Mouse (Mus musculus): ENCODE data around the gene Cacna2d1.

The Cacna2d1 gene

DNA sequence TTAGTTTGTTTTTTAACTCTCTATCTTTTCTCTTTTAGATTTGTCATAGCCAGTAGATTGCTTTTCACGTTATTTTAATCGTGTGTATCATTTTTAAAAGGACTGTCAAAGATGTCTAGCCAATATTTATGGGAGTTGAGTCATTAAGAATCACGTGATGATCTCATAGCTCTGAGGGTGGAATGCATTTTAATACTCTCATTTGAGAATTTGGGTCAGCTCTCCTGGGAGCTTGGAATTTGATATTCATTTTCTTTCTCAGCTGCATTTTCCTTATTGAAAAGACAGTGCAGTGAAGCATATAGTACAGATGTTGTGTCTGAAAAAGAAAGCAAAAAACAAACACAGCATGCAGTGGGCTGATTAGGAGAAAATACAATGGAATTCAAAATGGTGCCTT lies 129.5 kb downstream of the Cacna2d1 start:
- DNase-seq: no peak

DNA sequence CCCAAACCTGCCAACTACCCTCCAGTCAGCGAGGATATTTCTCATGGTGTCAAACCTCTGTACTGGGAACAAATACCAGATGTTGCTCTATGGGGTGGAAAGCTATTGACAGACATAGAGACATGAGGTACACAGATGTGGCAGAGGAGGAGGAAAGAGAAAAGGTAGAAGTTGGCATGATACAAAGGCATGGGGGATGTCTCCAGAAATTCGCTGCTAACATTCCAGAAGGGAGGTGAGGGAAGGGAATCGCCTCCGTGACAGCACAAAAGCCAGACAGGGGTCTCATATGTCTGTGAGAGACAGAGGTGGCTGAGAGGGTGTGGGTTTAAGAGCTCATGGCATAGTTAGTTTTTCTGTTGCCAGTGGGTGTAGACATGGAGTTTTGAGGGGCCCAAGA lies 131.3 kb downstream of the Cacna2d1 start:
- DNase-seq: no peak

DNA sequence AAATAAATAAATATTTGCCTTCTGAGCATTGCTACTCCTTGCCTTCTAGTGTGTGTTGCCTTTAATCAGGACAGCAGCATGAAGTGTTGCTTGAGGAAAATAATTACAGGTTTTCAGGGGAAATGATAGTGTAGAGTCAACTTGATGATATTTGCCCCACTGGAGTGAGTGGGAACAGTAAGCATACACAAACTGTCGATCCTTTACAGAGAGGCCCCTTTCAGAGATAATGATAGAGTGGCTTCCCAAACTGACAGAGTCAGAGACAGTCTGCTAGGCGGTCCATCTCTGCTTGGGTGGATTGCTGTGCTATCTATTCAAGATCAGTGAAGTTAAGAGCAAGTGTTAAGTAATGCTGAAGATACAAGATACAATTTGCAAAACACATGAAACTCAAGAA lies 147.8 kb downstream of the Cacna2d1 start:
- DNase-seq: no peak

DNA sequence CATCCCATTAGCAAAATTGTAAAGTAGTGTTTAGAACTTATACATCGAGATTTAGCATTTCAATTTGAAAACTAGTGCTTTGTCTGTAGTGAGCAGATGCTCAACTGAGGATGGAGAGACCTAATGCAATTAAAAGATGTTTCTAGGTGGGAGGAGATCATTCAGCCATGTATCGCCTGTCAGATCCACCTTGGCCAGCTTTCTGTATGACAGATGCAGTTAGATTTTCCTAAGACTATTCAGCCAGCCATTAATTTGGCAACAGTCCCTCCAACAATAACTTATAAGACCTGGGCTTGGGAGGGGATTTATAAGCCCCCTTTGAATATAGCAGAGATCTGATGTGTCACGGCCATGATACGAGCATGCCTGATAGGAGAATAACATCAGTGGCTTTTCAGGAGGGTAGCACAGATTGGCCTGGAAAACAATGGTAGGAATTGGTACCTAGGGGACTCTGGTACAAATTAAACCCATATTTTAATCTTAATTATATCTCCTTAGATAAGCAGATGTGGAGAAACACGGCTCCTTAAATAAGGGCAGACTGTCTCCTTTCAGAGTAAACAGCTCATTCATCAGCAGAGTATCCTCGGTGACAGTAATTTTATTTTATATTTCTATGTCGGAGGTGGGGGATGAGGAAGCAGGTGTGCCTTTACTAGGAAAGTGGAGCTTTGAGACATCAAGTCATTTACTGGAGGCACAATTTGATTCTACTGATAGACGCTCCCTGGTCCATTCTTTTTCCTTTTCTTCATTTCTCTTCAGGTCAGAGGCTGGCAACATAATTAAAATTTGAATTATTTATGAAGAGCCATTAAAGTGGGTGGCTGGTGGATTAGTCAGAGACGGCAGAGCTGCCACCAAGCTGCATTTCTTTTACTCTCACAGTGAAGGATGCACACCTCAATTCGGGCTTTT lies 152.8 kb downstream of the Cacna2d1 start:
- no peak for DNase-seq

DNA sequence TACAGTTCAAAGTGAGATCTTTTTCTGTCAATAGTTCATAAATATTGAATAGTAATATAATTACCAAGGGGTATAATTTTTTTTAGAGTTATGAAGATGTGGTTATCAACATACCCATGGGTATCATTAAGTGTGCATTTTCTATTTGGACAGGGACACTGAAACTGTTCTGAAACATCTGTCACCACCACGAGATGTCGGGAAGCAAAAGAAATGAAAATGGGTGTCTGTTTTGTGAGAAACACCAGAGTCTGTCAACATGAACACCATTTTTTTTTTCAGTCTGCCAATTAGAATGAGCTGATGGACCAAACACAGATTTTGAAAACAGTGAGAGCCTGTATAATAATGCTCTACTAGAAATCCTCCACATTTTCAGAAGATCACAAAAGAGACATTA lies 153.5 kb downstream of the Cacna2d1 start:
- DNase-seq: no peak

DNA sequence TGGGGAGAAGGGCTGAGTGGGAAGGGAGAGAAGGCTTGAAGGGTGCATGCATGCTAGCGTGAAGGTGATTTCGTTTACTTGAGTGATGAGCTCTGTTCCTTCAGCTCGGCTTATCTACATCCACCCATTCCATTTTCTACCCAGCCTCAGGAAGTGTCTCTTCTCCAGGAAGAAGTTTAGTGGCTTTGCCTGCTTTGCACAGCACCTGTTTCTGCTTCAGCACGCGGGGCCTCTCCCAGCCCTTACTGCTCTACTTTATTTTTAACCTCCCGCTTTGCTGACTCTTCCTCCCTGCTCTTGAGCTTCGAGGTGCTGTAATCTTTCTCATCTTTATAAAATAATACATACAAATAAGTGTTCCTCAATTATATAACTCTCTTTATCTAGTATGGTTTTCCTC lies 158.0 kb downstream of the Cacna2d1 start:
- no peak for DNase-seq

DNA sequence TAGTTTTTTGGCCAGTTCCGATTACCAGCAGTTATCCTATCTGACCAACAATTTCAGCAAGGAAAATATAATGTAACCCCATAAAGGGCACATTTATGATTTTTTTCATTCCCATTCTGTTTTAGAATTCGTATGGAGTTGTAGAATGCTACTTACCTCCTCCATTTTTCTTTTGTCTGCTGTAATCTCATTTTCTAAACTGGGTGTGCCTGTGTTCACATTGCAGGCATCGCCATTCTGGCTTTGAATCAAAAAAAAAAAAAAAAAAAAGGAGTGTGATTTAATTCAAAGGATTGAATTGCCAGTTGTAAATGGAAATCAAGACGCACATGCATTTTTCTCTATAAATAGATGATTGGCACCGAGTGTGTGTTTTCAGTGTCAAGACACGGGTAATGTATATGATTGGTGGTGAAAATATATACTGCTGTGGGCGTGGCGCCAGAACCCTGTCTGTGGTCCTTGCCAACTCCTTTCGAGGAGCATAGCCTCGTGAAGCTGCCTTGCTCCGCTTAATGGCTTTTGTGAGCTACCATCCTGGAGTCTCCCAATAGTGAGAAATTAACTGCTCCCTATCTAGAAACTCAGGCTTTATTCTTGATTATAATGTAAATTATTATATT lies 158.7 kb downstream of the Cacna2d1 start:
- DNase-seq: no peak

DNA sequence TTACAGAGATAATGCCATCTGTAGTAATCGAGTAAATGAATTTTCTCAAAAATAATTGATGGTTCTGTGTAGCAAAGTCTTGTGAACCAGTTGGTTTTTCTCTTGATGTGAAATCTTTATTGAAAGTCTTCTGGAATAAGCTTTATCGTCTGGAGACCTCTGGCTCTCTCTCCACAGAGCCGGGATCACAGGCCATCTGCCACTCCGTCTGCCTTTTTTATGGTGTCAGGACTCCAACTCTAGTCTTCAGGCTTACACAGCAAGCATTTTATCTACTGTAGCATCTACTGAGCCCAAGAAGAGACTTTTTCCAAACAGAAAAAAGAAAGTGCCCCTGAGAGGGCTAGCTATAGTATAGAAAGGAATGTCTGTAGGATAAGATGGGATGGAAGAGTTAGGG lies 160.9 kb downstream of the Cacna2d1 start:
- DNase-seq: no peak

DNA sequence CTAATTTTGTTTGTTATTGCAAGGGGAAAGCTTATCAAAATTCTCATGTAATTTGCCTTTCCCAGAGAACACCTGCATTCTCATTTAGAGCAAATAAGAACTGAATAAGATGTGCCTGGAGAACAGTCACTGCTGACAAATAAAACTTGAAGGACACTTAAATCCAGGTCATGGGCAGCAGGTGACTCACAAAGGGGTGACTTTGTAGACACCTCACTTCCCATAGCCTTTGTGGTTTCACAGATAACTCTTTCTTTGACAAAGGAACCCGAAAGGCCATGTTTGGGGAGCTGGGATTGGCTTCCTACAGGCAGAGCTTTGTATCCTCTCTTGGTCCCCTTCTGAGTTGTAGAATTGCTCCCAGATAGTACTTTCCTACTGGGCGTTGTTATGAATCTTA lies 164.3 kb downstream of the Cacna2d1 start:
- no peak for DNase-seq

DNA sequence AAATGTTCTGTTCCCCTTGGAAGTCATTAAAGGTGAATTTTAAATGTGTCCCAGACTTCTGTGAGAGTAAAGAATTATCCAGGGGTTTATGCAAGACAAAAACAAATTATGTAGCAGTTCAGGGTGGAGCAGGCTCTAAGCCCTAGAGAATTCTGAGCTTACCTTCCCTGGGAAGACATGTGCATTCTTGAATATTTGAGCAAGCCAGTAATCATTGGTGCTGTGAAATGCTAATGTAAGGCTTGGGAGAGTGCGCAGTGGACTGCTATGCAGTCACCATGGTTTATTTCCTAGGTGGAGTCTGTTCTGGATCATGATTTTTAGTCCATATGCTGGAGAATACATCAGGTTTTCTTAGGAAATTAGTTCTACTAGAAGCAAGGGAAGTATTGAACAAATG lies 167.3 kb downstream of the Cacna2d1 start:
- no peak for DNase-seq

DNA sequence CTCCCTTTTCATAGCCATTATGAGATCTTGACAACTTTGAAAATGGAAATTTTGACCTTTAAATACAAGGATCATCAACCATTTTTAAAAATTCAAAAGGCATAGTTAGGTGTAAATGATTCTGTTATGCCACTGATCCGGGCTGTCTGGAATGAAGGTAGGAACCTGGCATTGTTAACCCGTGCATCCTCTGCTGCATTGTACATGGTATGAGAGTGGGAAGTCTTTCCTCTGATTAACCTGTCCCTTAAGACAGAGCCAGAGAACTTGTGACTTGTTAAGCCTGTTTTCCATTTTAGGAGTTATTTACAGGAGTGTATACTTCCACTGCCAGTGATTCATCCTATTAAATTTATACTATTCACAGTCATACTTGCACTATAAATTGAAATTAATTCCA lies 171.2 kb downstream of the Cacna2d1 start:
- no peak for DNase-seq

DNA sequence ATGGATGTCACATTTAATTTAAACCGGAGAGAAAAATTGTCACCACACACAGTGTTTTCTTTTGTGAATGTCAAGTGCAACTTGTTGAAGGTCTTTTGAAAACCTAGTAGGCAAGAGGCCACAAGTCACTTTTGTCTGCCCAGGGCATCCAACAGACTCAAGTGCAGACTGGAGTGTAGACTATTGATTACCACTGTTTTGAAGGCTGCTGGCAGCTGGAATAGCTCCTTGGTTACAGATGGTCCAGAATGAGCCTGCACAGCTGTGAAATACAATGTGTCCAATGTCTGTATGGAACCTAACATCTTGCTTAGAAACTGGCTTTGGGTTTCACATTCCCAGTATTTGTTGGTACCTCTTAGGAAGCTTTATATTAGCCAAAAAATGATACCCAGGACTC lies 176.2 kb downstream of the Cacna2d1 start:
- no peak for DNase-seq

DNA sequence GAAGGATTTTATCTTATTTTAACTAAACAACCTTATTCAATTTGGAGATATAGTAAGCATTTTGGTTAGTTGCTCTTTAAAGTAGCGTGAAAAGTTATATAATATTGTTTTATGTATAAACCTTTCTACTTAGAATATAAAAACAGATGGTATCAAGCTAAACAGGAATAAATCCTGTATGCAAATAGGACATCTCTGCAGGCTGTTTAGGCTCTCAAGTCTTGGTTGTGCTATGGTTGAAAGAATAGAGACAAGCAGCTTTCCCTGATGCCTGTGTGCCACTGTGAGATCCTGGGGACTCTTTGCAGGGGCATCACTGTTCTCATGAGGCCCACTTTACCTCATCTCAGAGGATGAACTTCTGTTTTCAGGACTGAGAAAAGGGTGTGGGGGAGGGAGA lies 179.4 kb downstream of the Cacna2d1 start:
- DNase-seq: no peak

DNA sequence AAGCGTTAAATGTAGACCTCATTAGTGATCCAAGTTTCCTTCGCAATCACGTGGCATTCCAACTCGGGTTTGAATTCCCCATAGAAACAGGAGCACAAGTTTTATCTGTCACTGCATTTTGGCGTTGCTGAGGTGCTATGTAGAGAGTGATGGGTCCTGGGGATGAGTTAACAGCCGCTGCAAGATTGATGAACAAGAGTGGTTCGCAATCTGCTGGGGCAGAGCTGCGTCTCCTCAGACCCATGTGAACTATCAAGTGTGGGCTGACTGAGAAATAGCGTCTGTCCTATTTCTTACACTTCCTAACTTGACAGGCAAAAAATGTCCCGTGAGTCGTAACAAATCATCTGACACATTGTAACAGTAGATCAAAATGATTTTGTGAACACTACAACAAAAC lies 186.8 kb downstream of the Cacna2d1 start:
- no peak for DNase-seq

DNA sequence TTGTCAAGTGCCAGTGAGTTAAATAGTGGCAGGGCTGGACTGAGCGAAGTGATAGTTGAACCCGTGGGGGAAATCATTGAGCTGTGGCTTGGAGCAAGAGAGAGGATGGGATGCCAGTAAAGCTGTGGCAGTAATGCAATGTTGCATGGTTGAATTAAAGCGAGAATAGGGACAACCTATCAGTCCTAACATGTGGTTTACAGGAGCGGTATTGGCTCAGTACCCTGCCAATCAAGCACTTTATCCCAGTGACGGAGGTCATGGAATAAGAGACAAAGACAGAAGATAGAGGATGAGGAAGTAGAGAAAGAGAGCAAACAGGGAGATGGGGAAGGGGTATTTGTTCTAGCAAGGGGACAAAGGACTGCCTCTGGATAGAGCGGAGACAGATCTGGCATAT lies 187.6 kb downstream of the Cacna2d1 start:
- DNase-seq: no peak

DNA sequence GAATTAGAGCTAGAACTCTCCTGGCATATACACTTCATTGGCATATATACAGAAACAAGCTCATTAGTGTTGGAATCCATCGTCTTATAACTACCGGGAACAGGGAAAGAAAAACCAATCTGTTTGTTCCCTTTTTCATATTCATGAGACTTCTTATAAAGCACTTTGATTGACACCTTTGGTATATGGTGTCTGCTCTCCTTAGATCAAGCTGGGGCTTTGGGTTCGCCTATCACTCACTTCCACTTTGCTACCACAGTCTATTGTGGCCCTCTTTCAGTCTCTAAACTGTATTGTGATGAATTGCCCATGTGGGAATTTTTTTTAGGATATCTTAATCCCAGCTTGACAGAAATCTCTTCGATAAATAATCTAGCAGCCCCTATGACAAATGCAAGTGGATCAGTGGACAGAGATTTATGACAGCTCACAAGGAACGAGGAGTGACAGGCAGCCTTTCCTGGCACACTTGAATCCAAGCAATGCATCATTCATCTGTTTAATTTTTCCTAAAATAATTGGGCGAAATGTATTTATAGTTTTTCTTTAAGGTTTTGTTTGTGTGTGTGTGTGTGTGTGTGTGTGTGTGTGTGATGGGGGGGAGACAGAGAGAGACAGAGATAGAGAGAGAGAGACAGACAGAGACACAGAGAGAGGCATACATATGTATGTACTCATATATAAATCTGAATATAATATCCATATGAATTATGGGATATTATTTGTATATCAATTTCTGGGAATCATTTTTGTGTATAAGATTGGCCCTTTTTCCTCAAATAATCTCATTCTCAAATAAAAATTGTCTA lies 200.0 kb downstream of the Cacna2d1 start:
- no peak for DNase-seq

DNA sequence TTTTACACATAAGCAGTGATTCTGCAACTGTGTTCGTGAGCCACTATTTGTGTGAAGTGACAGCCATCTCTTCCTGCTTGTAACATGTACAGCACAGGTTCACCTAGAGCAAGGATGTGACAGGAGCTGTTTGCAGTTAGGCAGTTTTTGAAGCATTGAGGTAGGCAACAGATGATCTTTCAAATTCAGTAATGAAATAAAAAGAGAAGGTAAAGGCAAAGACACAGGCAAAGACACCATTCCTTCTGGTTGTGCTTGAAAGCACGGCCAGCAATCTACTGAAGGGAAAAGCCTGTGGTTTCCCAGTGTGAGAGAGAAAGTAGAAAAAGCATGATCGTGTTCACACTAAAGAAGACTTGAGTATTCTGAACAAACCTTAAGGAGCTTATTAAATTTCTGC lies 201.5 kb downstream of the Cacna2d1 start:
- DNase-seq: no peak

DNA sequence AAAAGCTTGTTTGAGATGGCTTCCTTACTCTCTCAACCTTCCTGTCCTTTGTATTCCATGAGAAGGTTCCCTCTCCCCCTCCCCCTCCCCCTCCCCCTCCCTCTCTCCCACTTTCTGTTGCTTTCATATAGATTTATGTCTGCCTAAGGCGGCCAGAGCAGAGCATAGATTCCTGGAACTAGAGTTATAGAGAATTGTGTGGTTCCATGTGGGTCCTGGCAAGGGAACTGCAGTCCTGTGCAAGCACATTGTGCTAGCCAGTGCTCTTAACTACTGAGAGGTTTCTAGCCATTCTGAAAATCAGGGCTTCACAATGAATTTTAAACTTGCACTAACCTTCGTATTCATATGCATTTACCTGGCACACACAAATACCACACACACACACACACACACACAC lies 202.3 kb downstream of the Cacna2d1 start:
- DNase-seq: no peak

DNA sequence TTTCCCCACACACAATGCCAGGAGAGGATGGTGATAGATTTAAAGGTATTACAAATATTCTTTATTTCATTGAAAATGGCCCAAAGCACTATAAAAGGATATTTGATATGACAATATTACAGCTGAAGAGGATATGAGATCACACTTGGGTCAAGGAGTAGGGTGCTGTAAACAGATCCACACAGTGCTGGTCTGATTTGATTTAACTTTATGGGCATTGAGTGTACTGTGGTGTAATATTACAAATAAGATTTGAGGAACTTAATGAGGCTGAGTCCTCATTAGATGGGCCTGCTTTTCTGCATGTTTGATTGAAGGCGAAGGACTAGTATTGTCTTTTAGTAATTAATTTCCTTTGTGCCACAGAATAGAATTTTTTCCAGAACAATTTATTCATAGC lies 212.1 kb downstream of the Cacna2d1 start:
- DNase-seq: no peak

DNA sequence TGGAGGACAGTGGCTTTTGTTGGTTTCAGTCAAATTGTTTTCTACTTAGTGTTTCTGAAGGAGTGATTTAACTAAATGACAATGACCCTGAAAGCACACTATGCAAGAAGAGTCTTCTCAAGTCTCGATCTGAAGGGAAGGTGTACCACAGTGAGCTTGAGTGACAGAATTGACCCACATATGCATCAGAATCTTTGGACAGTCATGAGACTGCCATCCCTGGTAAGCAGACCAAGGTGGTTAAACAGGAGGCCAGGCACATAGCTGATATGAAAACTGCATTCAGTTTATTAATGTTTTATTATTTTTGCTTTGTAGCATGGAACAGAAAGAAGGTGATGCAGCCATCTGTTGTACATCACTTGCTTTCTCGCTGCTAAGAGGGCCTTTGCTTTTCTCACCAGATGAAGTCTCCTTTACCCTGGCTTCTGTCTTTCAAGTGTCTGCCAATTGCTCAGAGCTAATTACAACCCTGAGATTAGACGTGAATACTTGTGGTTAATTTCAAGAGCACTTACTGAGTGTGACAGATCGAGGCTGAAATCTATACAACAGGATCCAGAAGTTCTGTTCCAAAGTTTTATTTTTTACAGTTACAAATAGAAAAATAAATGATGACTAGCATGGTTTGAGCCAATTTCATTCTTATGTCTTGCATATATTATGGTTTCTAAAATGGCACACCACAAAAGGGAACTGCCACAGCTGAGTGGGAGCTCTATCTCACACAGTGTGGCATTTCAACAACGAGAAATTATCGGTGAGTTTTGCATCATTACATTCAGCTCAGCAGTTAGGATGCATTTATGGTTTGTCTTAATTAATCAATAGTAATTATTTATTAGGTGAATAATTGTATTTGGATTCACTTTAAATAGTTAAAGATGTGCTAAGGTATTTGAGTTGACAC lies 221.1 kb downstream of the Cacna2d1 start:
- DNase-seq: no peak

DNA sequence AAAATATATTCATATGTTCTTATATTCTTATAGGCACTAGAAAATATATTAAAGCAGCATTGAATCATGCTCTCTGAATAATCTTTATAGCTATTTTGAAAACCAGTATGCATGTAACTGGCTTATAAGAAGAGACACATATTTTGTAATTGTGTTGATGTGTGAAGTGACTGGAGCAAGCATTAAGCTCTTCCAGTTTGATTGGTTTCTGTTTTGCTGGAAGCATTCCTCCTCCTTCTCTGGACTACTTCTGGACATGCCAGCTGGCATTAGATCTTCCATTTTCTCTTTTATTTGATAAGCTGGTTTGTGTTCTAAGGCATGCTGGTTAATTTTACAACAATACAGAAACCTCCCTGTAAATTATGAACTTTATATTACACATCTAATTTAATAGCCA lies 228.8 kb downstream of the Cacna2d1 start:
- no peak for DNase-seq

DNA sequence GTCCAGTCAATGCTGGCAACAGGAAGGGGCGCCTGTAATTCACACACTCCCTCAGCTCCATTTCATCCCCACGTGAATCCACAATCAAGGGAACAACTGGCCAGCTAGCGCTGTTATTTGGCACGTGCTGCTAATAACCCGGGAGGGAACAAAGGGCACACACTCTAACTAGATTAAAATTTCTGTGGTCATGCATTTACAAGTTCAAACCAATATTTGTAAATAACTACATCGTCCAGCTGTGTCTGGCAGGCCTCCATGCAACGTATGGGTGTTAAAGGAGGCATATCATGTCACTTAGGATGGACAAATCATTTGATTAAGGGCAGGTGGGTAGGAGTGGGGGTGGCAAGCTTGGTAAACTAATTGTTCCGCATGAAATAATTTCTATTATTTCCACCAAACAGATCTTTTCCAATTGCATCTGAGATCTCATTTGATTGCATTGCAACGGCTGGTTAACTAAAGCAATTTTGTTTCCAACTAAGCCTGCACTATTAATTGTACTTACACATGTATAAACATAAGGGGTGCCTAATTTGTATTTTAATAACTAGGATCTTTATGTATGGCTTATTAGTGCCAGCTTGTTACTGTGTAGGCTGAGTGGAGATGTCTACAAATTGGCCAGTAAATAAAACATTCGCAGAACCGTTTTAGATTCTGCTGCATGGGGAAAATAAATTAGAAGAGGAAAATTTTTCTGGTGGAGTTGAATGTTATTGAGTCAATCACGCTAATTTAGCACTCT lies 231.8 kb downstream of the Cacna2d1 start:
- no peak for DNase-seq
